8 mouse cellular contexts compared by ENCODE assay signal in the genomic region with DNA sequence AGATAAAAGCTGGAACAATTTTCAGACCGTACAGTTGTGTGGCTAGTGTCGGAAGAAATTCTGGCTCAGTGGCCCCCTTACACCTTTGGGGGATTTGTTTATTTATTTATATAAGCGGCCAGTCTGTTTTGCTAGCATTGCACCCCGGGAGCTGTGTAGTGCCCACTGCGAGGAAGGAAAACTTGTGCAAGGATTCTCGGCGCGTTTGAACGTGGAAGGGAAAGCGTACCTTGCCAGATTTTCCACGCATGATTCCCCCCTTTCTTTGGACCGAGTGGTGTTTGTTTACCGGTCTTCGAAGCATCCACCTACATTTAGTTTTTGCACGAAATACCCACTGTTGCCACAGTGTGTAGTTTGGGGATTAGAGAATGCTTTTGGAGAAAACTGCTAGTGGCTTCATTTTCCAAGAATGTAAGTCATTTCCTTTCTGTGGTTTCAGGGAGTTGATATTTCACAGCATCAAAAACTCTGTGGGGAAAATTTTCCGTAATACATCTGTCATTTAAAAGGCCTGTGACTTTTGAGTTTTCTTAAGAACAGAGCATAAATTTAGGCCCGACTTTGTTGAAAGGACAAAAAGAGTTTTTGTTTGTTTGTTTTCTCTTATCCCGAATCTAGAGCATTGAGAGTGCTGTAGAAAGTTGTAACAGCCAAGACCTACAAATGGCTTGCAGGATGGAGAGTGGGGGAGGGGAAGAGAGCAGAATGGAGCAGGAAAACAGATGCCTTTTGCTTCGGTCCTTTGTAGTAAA. TPM values are rescaled to one million over a fixed set of nuclear protein-coding genes. Genes with fewer than 3 reads are reported as not detected.
DNase-seq lines count a peak whose midpoint lies in the region; ATAC-seq and TF ChIP-seq lines count a peak whose summit lies in the region.

No protein-coding gene starts in this region.

- peak overlapping the region; percentile 40 for H3K9ac ChIP-seq in liver, embryonic 14.5 days (replicated peaks)

- WGBS in hindbrain, embryonic 10.5 days: 2% methylated on average over 19 of the region's 19 CpGs
- 4% methylated on average over 19 of the region's 19 CpGs for WGBS in liver, embryonic 14.5 days (ENCODE audit: insufficient replicate concordance)

- no peak for DNase-seq in left cerebral cortex, adult 2 months (ENCODE audit: extremely low spot score in 1 of 2, low spot score in 2 of 2)
- DNase-seq in left cerebral cortex, postnatal 4 days: no peak
- peak; percentile 79 for DNase-seq in embryo, embryonic 10.5 days (ENCODE audit: low spot score)
- DNase-seq in hindbrain, embryonic 10.5 days (ENCODE audit: low spot score): no peak
- DNase-seq in liver, embryonic 14.5 days (ENCODE audit: low read depth in 3 of 3, low spot score in 3 of 3): no peak
- peak; percentile 13 for DNase-seq in splenic B cell, adult 2 months (ENCODE audit: low read depth, low spot score)
- DNase-seq in spleen, postnatal 36 days (ENCODE audit: low spot score in 2 of 2): no peak
- no peak for DNase-seq in gastrocnemius, postnatal 25 days

- no peak for TF ChIP-seq CTCF in left cerebral cortex, adult 2 months (IDR thresholded peaks at IDR 0.05)
- no peak for TF ChIP-seq CTCF in liver, embryonic 14.5 days (IDR thresholded peaks at IDR 0.05; ENCODE audit: low read depth)

- H3K36me3 ChIP-seq in hindbrain, embryonic 10.5 days: no peaks in the 10 kb centered on the region
- no peaks in the 10 kb centered on the region for H3K36me3 ChIP-seq in liver, embryonic 14.5 days (replicated peaks; ENCODE audit: control insufficient read depth, insufficient read depth, low read depth)
- H3K36me3 ChIP-seq in splenic B cell, adult 2 months (ENCODE audit: control insufficient read depth, insufficient read depth, low read length, poor library complexity, severe bottlenecking): no peaks in the 10 kb centered on the region

- no peaks in the 10 kb centered on the region for H3K27me3 ChIP-seq in hindbrain, embryonic 10.5 days (ENCODE audit: insufficient read depth, poor library complexity, severe bottlenecking)
- peaks cover 3% of the 10 kb centered on the region for H3K27me3 ChIP-seq in liver, embryonic 14.5 days (ENCODE audit: control insufficient read depth, insufficient read depth, low read length)
- no peaks in the 10 kb centered on the region for H3K27me3 ChIP-seq in splenic B cell, adult 2 months (ENCODE audit: control insufficient read depth, insufficient read depth, low read length, poor library complexity, severe bottlenecking)

- ATAC-seq in liver, embryonic 14.5 days (ENCODE audit: insufficient read depth): no peak

- intact Hi-C loops in left cerebral cortex, adult 2 months (cut with DNase I): loop anchor here (5.0 kb wide), 3 partner anchors 41 to 279 kb away; no protein-coding TSS in a partner anchor
- intact Hi-C loops in left cerebral cortex, postnatal 4 days (cut with DNase I): loop anchor here (5.0 kb wide), 1 partner anchor 329 kb away; no protein-coding TSS in a partner anchor

- TF ChIP-seq EP300 in liver, embryonic 14.5 days (IDR thresholded peaks at IDR 0.05; ENCODE audit: low read depth): no peak

- H3K4me2 ChIP-seq in liver, embryonic 14.5 days (ENCODE audit: low read depth): peak overlapping the region; percentile 77

- H3K27ac ChIP-seq in left cerebral cortex, adult 2 months: peak overlapping the region; percentile 100
- H3K27ac ChIP-seq in hindbrain, embryonic 10.5 days: peak overlapping the region; percentile 97
- no peak overlapping the region for H3K27ac ChIP-seq in liver, embryonic 14.5 days

- H3K4me1 ChIP-seq in hindbrain, embryonic 10.5 days (replicated peaks): peaks cover 46% of the 10 kb centered on the region
- peaks cover 7 to 12% of the 10 kb centered on the region in 2 experiments for H3K4me1 ChIP-seq in liver, embryonic 14.5 days (replicated peaks; ENCODE audit: control insufficient read depth in 2 of 2, insufficient read depth in 2 of 2, low read length in 1 of 2)

- H3K9me3 ChIP-seq in hindbrain, embryonic 10.5 days: no peaks in the 10 kb centered on the region
- H3K9me3 ChIP-seq in liver, embryonic 14.5 days (ENCODE audit: control insufficient read depth, low read length): no peaks in the 10 kb centered on the region

- peak overlapping the region; percentile 72 for H3K4me3 ChIP-seq in left cerebral cortex, adult 2 months
- H3K4me3 ChIP-seq in hindbrain, embryonic 10.5 days: peak overlapping the region; percentile 82
- peak overlapping the region; percentile 55 to 65 for H3K4me3 ChIP-seq in liver, embryonic 14.5 days (ENCODE audit: insufficient read depth in 1 of 2, low read depth in 2 of 2, low read length in 2 of 2)

RNA-seq across cellular contexts. Expression of a gene that starts 1.2 kb away (rescaled TPM):
- total RNA-seq in left cerebral cortex, adult 2 months (2021): 10 to 100 TPM; 47.7 to 62.4 TPM
- 10 to 100 TPM; 21.2 to 24.6 TPM for total RNA-seq in left cerebral cortex, postnatal 4 days (2021)
- 16.8 and 19.5 TPM in 2 replicates for polyA plus RNA-seq in hindbrain, embryonic 10.5 days (2016; fragmentation: Nextera tagmentation; extraction: Ambion mirVana)
- 1.4 and 1.9 TPM in 2 replicates for polyA plus RNA-seq in liver, embryonic 14.5 days (2012; rRNA removed)
- polyA plus RNA-seq in liver, embryonic 14.5 days (2014; fragmentation: Nextera tagmentation; extraction: Ambion mirVana): 2.6 and 2.9 TPM in 2 replicates
- total RNA-seq in gastrocnemius, postnatal 25 days (2021): 10 to 100 TPM; 13.6 to 16.1 TPM

Comparison
In these comparisons a context has a peak if more than half of its experiments do, and no peak if none do; other contexts are left out.
1. DNase-seq: peak in embryo, embryonic 10.5 days (single experiment) and splenic B cell, adult 2 months (single experiment); none in left cerebral cortex, adult 2 months (0 of 2), left cerebral cortex, postnatal 4 days (single experiment), hindbrain, embryonic 10.5 days (single experiment), liver, embryonic 14.5 days (0 of 3), spleen, postnatal 36 days (0 of 2) and gastrocnemius, postnatal 25 days (single experiment).
2. Peak in every context shown above with its lines, with median percentiles within 50 percentile points of each other: H3K4me3 ChIP-seq.